Mouse (Mus musculus) midbrain, embryonic 16.5 days (tissue): ENCODE data around the gene Nfkbia. TPM values are rescaled to one million over a fixed set of nuclear protein-coding genes. Genes with fewer than 3 reads are reported as not detected.

Experiments
- ATAC-seq: fragments of 200-750 bp; cut with Nextera tagmentation; 2 replicates; pipeline ENCODE4 v1.8.0; 2017; ENCODE audit warnings: moderate TSS enrichment
- H3K27ac ChIP-seq: fragments of 300-500 bp; sonication (generic); 2 replicates; pipeline ENCODE4 v1.5.1; 2014; ENCODE audit warnings: mild to moderate bottlenecking, low read length, mixed read lengths
- H3K27me3 ChIP-seq: fragments of 300-500 bp; sonication (generic); 2 replicates; pipeline ENCODE4 v1.6.1; 2014; ENCODE audit warnings: low read depth, low read length, mixed read lengths; ENCODE audit not compliant: control insufficient read depth, insufficient read depth
- H3K36me3 ChIP-seq: fragments of 300-500 bp; sonication (generic); 2 replicates; pipeline ENCODE4 v1.6.1; 2014; ENCODE audit warnings: mild to moderate bottlenecking, low read length, moderate library complexity, mixed read lengths; ENCODE audit not compliant: control insufficient read depth, insufficient read depth
- H3K4me1 ChIP-seq: fragments of 300-500 bp; sonication (generic); 2 replicates; pipeline ENCODE4 v1.6.1; 2014; ENCODE audit warnings: mild to moderate bottlenecking, low read length, mixed read lengths; ENCODE audit not compliant: control insufficient read depth, insufficient read depth
- H3K4me2 ChIP-seq: fragments of 300-500 bp; sonication (generic); 2 replicates; pipeline ENCODE4 v1.6.1; 2014; ENCODE audit warnings: mild to moderate bottlenecking, low read length, mixed read lengths
- H3K4me3 ChIP-seq: fragments of 300-500 bp; sonication (generic); 2 replicates; pipeline ENCODE4 v1.5.1; 2014; ENCODE audit warnings: low read depth, mild to moderate bottlenecking, low read length, moderate library complexity, mixed read lengths
- H3K9ac ChIP-seq: fragments of 300-500 bp; sonication (generic); 2 replicates; pipeline ENCODE4 v1.6.1; 2014; ENCODE audit warnings: low read depth, low read length, mixed read lengths
- H3K9me3 ChIP-seq: fragments of 300-500 bp; sonication (generic); replicated peaks from 2 replicates; pipeline ENCODE4 v1.6.1; 2014; ENCODE audit warnings: mild to moderate bottlenecking, low read length, mixed read lengths; ENCODE audit not compliant: control insufficient read depth, poor library complexity, severe bottlenecking
- WGBS: fragments of 180-500 bp; shearing (Covaris S2); extraction: QIAGEN DNeasy Blood & Tissue Kit; methylation state at CpG from one replicate; pipeline ENCODE4 v1.1.7; 2014; 5-methylcytosine and 5-hydroxymethylcytosine counted together
- polyA plus RNA-seq: library from polyadenylated mRNA; unstranded; fragments of >200 nt; fragmentation: Nextera tagmentation; extraction: Ambion mirVana; gene quantifications from 2 replicates; pipeline ENCODE4 v1.2.1, GENCODE M21; 2015

Gene Nfkbia
- polyA plus RNA-seq, 1 experiment from 2014 or later: 64.3 TPM

DNA sequence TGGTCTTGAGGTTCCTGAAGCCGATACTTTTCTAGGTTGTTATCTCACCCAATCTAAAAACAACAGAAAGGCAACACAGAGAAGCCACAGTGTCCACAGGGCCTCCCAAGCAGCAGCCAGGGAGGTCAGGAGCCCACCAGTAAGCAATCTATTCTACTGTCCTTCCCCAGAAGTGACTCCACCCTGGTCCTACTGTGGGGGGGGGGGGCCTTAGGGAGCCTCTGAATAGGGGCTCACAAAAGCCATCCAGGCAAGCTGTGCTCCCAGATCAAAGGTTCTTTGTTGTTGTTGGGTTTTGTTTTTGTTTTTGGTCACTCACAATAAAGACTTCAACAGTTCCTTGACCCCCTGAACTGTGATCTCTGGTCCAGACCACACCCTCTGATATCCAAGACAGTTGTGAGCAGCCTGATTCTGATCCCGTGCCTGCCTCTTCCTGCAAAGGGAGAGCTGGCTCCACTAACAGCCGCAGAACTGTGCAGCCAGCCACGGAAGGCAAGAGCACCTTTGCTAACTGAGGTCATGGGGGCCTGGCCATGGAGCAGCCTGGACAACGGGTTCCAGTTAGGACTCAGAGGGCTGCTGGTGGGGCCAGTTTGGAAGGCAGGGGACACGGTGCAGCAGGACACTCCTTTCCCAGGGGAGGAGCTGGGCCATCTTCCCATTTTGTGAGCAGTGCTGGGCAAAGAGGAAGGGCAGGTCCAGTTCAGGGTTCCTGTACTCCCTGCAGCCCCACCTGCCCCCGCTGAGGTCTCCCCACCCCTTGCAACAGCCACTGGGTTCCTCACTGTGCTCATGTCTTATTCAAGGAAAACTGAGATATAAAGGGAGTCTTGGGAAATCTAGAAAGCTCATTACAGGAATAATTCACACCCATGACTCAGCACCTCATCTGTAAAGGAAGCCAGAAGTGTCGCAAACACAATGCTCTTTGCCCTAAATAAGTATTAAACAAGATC, 18.9 kb downstream of the Nfkbia start:
- H3K27me3 ChIP-seq: no peaks in the 10 kb centered on the region
- no peak overlapping the region for H3K9ac ChIP-seq
- no peak overlapping the region for H3K4me3 ChIP-seq
- no peak overlapping the region for H3K27ac ChIP-seq
- H3K4me2 ChIP-seq: no peak overlapping the region
- WGBS: 22% methylated on average over 8 of the region's 8 CpGs
- no peak for ATAC-seq
- no peaks in the 10 kb centered on the region for H3K4me1 ChIP-seq
- H3K9me3 ChIP-seq: no peaks in the 10 kb centered on the region
- H3K36me3 ChIP-seq: no peaks in the 10 kb centered on the region

DNA sequence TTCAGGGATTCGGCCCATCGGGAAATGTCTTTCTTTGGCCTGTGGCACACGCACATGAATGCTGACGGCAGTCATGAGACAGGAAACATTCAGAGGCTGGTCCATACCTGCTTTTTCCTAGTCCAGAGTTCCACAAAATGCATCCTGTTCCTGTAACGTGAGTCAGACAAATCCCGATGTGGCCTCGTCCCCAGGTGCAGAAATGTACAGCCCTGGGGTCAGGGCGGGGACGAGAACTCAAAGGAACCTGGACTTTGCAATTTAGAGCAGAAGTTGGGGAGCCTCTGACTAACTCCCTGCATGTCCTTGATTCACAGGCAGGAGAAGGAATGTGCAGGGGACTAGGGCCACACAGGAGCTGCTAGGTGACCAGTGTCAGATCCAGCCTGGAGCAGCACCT, 21.1 kb downstream of the Nfkbia start:
- ATAC-seq: no peak
- Histone ChIP-seq H3K36me3 (no peaks in the 10 kb centered on the region), H3K9ac (no peak overlapping the region), H3K27ac (no peak overlapping the region), H3K9me3 (no peaks in the 10 kb centered on the region), H3K27me3 (no peaks in the 10 kb centered on the region), H3K4me2 (no peak overlapping the region), H3K4me3 (no peak overlapping the region), H3K4me1 (peaks cover under 1% of the 10 kb centered on the region; the same call in 1 of the 2 replicates)
- WGBS: 97% methylated on average over 9 of the region's 9 CpGs

DNA sequence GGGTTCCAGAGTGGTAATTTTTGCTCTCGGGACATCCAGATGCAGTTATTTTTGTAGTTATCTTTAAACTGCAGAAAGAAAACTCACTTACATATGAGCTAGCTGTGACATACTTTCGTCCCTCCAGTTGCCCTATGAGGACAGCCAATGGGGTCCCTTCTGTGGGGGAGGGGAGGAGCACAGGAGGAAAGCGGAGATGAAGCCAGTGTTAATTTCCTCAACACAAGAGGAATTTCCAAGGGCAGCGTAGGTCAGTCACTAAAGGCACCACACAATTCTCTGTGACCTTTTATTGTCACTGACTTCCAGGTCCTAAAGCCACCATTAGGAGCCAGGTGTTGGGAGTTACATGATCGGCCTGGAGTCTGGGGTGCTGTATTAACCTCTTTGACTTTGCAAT, 22.0 kb downstream of the Nfkbia start:
- no peak for ATAC-seq
- Histone ChIP-seq H3K27me3 (no peaks in the 10 kb centered on the region), H3K9me3 (no peaks in the 10 kb centered on the region), H3K9ac (no peak overlapping the region), H3K4me3 (no peak overlapping the region), H3K4me1 (peaks cover 5% of the 10 kb centered on the region; the same call in 1 of the 2 replicates), H3K4me2 (no peak overlapping the region), H3K27ac (no peak overlapping the region), H3K36me3 (no peaks in the 10 kb centered on the region)
- WGBS: 58% methylated on average over 5 of the region's 5 CpGs

DNA sequence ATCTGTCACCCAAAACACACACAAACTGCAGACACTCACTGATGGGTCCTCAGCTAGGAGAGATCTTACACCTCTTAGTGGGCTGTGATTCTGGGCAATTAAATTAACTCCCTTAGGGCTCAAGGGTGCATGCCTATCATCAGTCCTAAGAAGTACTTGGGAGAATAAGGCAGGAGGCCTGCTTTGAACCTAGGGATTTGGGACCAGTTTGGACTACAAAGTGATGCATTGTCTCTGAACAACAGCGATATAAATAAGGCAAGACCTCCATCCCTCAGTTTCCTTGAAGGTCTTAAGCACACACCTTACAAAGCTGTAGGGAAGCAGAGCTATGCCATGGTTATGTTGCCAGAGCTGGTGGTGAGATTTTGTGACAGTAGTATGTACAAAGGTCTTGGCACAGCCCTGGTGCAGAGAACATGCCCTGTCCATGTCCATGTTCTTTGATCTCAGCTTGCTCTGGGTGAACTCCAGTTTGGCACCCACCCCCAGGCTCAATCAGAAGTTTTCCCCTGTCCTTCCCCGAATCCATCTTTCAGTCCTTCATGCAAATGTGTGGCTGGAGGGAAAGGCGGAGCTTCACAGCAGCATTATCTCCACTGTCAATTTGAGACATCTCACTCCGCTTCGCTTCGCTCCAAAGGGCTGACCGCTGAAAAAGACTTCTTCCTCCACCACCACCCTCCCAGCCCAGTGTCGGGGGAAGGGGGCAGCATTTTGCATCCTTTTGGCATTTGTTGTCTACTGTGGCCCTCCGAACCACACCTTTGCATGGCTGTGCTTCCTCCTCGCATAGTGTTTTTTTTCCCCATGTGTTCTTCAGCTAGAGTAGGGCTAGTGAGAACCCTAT, 24.9 kb downstream of the Nfkbia start:
- ATAC-seq: no peak
- no peaks in the 10 kb centered on the region for H3K36me3 ChIP-seq

DNA sequence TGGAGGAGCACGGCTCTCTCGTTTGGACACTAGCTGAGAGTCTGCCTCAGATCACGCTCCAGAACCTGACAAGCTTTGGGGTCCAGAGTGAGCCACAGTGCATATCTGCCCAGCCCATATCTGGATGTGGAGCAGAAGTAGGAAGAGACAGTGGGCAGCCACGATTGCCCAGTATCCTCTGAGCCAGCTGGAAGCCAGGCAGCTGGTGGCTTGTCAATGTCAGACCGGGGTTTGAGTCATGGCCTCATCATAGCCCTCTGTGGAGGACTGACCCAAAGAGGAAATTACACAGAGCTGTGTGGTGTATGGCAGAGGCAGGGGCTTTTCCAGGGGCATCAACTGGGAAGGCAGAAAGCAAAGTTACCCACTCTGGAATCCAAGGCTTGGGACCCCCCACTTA, 25.6 kb downstream of the Nfkbia start:
- H3K36me3 ChIP-seq: no peaks in the 10 kb centered on the region
- H3K4me1 ChIP-seq: peaks cover 19% of the 10 kb centered on the region
- 0 out of 2 replicates have a peak overlapping the region, but pooled peaks have one; percentile 13 for H3K27ac ChIP-seq
- H3K9ac ChIP-seq: no peak overlapping the region
- no peak for ATAC-seq
- 65% methylated on average over 5 of the region's 5 CpGs for WGBS
- no peak overlapping the region for H3K4me3 ChIP-seq
- H3K4me2 ChIP-seq: no peak overlapping the region
- H3K27me3 ChIP-seq: no peaks in the 10 kb centered on the region
- no peaks in the 10 kb centered on the region for H3K9me3 ChIP-seq

More for the DNA sequence above, 24.9 kb downstream of the Nfkbia start:
- Histone ChIP-seq H3K9me3 (no peaks in the 10 kb centered on the region), H3K4me3 (no peak overlapping the region), H3K9ac (no peak overlapping the region), H3K27ac (no peak overlapping the region), H3K4me2 (no peak overlapping the region), H3K4me1 (peaks cover 19% of the 10 kb centered on the region), H3K27me3 (no peaks in the 10 kb centered on the region)
- 48% methylated on average over 10 of the region's 10 CpGs for WGBS

DNA sequence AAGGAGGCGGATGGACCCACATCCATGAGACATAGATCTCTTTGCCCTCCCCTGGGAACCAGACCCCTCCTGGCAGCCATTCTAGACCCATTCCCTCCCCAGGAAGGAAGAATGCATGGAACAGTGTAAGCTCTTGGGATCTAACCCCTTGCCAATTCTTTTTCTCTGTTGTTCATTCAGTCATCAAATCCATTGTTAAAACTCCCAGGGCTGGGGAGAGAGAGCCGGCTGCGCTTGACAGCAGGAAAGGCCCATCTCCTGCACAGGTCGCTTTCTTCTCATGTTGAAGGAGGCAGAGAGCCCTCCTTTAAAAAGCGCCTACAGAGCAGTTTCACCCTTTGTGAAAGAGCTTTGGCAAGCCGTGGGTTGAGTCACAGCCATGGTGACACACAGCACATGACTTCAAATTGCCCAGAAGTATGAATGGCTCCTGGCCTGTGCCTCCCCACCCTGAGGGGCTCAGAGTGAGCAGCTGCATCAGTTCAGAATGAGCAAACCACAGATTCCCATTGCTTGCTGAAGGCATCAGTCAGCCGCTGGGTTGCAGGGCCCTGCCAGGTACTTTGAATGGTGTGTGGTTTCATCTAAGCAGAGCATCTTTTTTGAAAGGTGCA, 26.3 kb downstream of the Nfkbia start:
- Histone ChIP-seq H3K27me3 (no peaks in the 10 kb centered on the region), H3K4me2 (no peak overlapping the region), H3K4me3 (no peak overlapping the region), H3K27ac (peak overlapping the region; percentile 13; the same call in 1 of the 2 replicates), H3K36me3 (no peaks in the 10 kb centered on the region), H3K9ac (no peak overlapping the region), H3K4me1 (peaks cover 19% of the 10 kb centered on the region), H3K9me3 (no peaks in the 10 kb centered on the region)
- no peak for ATAC-seq
- 40% methylated on average over 7 of the region's 7 CpGs for WGBS

DNA sequence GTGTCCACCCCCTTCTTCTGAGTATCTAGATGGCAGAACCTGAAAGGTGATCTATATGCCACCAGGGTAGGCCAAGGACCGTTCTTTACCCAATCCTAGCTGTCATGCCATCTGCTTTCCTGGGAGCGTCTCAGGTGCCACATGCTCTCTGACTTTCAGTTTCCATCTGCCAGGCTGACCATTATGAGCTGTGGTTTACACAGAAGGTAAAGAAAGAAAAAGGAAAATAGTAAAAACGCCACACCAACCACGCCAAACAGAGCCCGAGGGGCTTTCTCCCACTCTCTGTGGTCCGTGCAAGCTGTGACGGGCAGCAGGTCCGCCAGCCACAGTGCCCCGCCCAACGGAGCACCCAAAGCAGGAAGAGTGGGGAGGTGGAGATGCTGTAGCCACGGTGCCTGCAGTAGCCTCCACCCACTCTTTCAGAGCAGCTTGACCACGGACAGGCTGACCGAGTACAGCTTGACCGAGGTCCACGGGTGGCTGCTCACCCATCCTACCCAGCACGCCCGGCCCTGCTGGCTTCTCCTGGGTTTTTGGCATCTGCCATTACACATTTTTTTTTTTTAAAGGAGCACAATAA, 27.0 kb downstream of the Nfkbia start:
- no peak for ATAC-seq
- Histone ChIP-seq H3K4me1 (peaks cover 19% of the 10 kb centered on the region), H3K4me2 (no peak overlapping the region), H3K9me3 (no peaks in the 10 kb centered on the region), H3K27me3 (no peaks in the 10 kb centered on the region), H3K36me3 (no peaks in the 10 kb centered on the region), H3K9ac (no peak overlapping the region), H3K27ac (no peak overlapping the region), H3K4me3 (no peak overlapping the region)
- WGBS: 76% methylated on average over 17 of the region's 17 CpGs

DNA sequence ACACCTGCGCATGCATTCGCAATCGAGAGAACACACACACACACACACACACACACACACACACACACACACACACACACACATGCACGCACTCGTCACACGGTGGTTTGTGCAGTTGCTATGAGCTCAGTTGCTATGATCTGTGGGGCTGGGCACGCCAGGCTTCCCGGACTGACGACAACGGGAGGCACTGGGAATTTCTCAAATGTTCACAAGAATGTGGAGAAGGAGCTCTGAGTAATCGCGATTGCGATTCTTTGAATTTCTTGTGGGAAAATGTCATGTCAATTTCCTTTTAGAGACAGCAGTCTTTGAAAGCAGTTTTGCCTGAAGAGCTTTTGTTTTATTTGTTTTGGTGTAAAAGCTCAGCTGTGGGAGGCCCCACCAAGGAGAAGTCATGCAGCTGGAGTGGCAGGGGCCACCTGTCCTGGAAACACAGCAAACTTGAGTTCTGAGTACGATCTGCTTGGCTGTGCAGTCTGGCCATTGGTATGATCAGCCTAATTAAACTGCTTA, 27.5 kb downstream of the Nfkbia start:
- WGBS: 31% methylated on average over 14 of the region's 14 CpGs
- Histone ChIP-seq H3K27me3 (no peaks in the 10 kb centered on the region), H3K9me3 (no peaks in the 10 kb centered on the region), H3K4me1 (peaks cover 19% of the 10 kb centered on the region), H3K4me2 (peak overlapping the region; percentile 2; the same call in 1 of the 2 replicates), H3K27ac (0 out of 2 replicates have a peak overlapping the region, but pooled peaks have one; percentile 61), H3K9ac (no peak overlapping the region), H3K4me3 (no peak overlapping the region), H3K36me3 (no peaks in the 10 kb centered on the region)
- ATAC-seq: no peak
